Mouse (Mus musculus): ENCODE results near the gene Zdhhc17.
A peak's percentile ranks its signal among the peaks of the same experiment; 100 is the strongest.

The Zdhhc17 gene

GRCm38 (mm10) chr10:110958879-110959278 is 51.1 kb downstream of the Zdhhc17 start:
- DNase-seq (ENCODE audit: low read depth) = no peak

- DNase-seq (ENCODE audit: low read depth) = no peak
These were observed 56.9 kb downstream of the Zdhhc17 start for GRCm38 (mm10) chr10:110952937-110953451.

GRCm38 (mm10) chr10:110952271-110952670 is 57.7 kb downstream of the Zdhhc17 start:
- DNase-seq (ENCODE audit: low read depth) = no peak

DNA sequence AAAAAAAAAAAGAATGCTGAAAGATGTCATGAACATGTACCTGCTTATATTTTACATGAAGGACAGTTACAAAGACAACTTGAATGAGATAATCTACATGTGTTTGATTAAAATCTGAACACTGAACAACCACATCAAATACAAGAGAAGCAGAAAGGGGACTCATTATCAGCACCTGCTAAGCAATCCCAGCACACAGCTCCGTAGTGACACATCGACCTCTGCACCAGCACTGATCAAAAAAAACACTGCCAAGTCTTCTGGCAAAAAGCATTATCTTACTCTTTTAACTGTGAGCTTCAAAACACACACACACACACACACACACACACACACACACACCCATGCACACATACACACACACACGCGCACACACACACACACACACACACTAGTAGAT is 58.2 kb downstream of the Zdhhc17 start:
- DNase-seq (ENCODE audit: low read depth) = no peak

DNA sequence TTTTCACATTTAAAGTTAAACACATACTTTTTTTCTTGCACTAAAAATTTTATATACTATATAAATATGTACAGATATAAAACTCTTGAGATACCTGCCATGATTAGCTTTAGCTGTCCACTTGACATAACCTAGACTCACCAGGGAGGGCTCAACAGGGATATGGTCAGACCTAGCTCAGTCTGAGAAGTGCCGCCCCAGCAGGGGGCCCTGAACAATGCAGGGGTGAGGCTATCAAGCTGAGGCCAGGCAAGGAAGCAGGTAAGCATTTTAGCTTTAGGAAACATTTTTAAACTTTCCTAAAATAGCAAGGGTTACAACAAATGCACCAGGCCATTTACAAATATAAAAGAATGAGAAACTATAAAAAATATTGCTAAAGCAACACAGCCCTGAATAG is 58.8 kb downstream of the Zdhhc17 start:
- DNase-seq (ENCODE audit: low read depth) = no peak

GRCm38 (mm10) chr10:110947574-110947973 is 62.4 kb downstream of the Zdhhc17 start:
- DNase-seq (ENCODE audit: low read depth) = no peak

GRCm38 (mm10) chr10:110945966-110946365 is 64.0 kb downstream of the Zdhhc17 start:
- DNase-seq (ENCODE audit: low read depth) = no peak

- no peak for DNase-seq (ENCODE audit: low read depth)
These were observed 65.8 kb downstream of the Zdhhc17 start for GRCm38 (mm10) chr10:110944175-110944574.

- DNase-seq (ENCODE audit: low read depth) = no peak
These were observed 67.1 kb downstream of the Zdhhc17 start for GRCm38 (mm10) chr10:110942806-110943205.

GRCm38 (mm10) chr10:110941968-110942367 is 68.0 kb downstream of the Zdhhc17 start:
- no peak for DNase-seq (ENCODE audit: low read depth)

- no peak for DNase-seq (ENCODE audit: low read depth)
These were observed 69.1 kb downstream of the Zdhhc17 start for GRCm38 (mm10) chr10:110940740-110941398.

DNA sequence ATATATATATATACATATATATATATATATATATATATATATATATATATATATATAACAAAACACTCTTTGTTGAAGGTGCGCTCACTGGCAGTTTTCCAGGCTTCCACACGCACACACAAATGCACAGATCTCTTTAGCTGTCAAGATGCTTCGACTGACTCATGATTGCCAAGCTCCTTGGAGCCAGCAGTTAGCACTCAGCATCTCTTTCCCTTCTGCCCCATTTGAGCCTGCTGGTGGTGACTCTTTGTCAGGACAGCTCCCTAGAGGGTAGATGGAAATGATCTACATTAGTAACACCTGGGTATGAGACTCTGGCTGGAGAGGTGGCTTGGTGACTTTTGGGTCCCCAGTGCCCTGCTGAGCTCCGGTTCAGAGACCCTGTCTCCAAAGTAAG is 70.2 kb downstream of the Zdhhc17 start:
- DNase-seq (ENCODE audit: low read depth) = no peak

DNA sequence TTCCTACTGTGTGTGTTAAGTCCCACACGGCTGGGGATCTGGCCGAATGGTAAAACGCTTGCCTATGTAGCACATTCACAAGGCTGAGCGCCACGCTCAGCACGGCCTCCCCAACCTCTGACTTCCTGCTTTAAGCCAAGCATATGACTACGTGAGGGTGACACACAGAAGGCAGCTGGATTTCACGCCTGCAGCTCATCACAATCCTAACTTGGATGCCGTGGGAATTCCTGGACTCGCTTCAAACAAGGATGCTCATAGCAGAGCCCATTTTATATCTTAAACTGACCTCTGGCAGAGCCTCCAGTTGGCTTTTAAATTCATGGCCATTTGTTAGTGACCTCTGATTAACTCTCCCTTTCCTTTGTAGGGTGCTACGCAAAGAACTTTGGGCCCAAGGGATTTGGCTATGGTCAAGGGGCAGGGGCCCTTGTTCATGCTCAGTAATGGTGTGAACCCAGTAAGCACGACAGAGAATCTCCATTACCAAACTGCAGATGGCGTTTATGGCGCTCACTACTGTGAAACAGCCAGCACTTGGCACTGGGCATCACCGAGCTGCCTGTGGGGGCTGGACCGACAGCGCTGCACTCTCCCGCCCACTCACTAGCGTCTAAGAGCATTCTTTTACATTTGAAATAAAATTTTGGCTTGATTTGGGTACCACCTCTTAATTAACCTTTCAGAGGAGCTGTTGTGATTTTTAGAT is 70.9 kb downstream of the Zdhhc17 start:
- no peak for DNase-seq (ENCODE audit: low read depth)

GRCm38 (mm10) chr10:110938361-110938760 is 71.6 kb downstream of the Zdhhc17 start:
- no peak for DNase-seq (ENCODE audit: low read depth)

GRCm38 (mm10) chr10:110935669-110936068 is 74.3 kb downstream of the Zdhhc17 start:
- DNase-seq (ENCODE audit: low read depth) = peak; percentile 68

DNA sequence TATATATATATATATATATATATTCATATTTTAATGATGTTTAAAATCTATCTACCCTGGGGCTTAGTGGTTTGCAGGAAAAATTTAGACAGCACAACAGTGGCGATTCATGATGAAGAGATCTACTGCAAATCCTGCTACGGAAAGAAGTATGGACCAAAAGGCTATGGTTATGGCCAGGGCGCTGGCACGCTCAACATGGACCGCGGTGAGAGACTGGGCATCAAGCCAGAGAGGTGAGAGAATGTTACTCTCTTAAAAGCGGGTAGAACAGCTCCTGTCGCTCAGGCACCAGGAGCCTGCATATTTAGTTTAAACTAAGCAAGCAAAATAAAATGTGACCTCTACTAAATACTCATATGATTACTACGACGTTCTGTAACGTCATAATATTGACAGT is 74.9 kb downstream of the Zdhhc17 start:
- peak; percentile 20 for DNase-seq (ENCODE audit: low read depth)

GRCm38 (mm10) chr10:110933584-110933983 is 76.4 kb downstream of the Zdhhc17 start:
- DNase-seq (ENCODE audit: low read depth) = no peak

- DNase-seq (ENCODE audit: low read depth) = no peak
These were observed 77.9 kb downstream of the Zdhhc17 start for GRCm38 (mm10) chr10:110931913-110932560.

DNA sequence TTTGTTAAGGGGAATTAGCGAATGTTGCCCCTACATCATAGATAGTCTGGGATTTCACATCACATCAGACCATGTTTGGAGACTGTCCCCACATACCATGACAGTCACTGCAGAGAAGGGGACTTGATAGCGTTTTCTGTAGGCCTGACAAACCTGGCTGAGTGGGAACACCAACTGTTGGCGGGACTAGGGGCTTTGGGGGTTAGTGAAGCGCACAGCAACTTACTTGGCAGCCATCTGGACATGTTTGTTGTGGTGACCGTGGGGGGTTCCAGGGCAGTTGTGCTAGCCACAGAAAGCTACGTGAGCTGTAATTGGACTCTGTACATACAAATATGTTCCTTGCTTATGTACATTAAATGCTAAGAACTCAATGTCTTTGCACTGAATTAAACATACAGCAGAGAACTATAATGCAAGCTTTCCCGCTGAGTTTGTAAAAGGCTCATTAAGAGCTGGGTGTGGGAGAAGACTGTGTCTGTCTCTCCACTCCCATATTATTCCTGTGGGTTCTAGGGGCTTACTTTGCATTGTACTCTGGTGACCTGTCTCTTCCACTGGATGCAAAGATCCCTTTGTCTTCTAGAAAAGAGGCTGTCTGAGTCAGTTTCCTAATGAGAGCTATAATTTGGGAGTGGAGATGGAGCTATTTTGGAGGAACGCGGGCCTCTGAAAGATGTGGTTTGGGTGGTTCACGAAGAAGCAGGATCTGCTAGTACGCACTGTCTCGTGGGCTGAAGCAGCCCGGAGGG is 78.6 kb downstream of the Zdhhc17 start:
- DNase-seq (ENCODE audit: low read depth) = no peak

- no peak for DNase-seq (ENCODE audit: low read depth)
These were observed 80.2 kb downstream of the Zdhhc17 start for GRCm38 (mm10) chr10:110929756-110930155.

DNA sequence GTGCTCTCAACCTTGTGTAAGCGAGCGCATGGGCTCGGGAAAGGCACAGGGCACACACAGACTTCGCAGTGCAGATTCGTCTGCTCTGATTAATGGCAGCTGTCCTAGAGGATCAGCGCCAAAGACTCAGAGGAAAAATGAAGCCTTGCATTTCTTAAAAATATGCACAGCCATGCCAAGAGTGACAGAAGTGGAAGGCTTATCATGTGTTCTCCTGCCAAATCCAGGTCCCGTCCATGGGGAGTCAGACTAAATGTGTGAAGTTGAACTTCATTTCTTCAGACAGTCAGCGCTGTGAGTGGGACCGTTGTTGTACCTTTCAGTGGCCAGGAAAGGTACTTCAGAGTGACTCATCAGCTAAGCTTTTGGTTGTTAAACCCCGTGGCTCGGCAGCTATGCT is 82.4 kb downstream of the Zdhhc17 start:
- no peak for DNase-seq (ENCODE audit: low read depth)

DNA sequence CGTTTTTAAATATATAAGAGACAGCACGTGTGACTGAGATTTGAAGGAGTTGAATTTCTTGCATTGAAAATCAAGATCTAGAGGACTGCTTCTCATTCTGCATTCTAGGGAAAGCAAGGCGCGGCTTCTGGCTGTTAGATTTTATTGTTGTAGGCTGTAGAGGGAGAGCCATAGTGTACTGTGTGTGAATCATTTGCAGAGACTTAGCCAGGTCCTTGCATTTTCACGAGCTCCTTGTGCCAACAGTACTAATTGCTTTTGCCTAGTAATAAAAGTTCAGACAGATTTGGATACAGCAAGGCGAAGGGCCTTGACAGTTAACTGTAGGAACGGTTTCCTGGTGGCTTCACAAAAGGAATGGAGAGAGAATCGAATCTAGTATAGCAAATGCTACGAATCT is 87.3 kb downstream of the Zdhhc17 start:
- DNase-seq (ENCODE audit: low read depth) = no peak
